8 mouse cellular contexts compared by ENCODE assay signal in the genomic region with DNA sequence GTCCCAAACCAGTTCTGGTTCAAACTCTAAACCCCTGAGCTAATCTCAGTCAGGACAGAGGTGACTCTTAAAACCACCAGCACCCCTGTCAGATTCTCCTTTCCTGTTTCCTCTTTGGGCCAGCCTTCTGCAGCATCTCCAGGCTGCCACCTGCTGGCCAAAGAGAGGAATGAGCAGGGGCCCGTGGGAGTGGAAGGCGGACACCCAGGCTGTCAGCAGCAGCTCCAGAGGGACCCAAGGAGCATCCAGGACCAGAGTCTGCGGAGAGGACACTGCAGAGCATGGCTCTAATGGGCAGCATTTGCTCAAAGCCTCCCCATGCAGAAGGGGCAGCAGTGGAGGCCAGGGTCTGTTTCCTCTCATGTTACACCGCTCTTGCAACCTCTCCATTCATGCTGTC.
A peak's percentile ranks its signal among the peaks of the same experiment; 100 is the strongest.
DNase-seq lines count a peak whose midpoint lies in the region; ATAC-seq and TF ChIP-seq lines count a peak whose summit lies in the region.

No protein-coding gene starts in this region.

- peaks cover 17% of the 10 kb centered on the region for H3K4me1 ChIP-seq in hindbrain, embryonic 11.5 days (replicated peaks; ENCODE audit: control insufficient read depth, insufficient read depth, low read length)
- peaks cover 10% of the 10 kb centered on the region for H3K4me1 ChIP-seq in hindbrain, embryonic 16.5 days (ENCODE audit: control insufficient read depth, insufficient read depth, low read depth, low read length)
- no peaks in the 10 kb centered on the region for H3K4me1 ChIP-seq in cerebellum, adult 2 months (ENCODE audit: control insufficient read depth, insufficient read depth, low read length)
- 0 out of 2 replicates have a peak, but pooled peaks cover 4% of the 10 kb centered on the region for H3K4me1 ChIP-seq in intestine, postnatal 0 days (replicated peaks; ENCODE audit: control insufficient read depth, insufficient read depth, low read length)
- H3K4me1 ChIP-seq in limb, embryonic 10.5 days, result peaks cover 78% of the 10 kb centered on the region
- peaks cover 14% of the 10 kb centered on the region; the same call in 1 of the 2 replicates for H3K4me1 ChIP-seq in neural tube, embryonic 12.5 days

- WGBS in hindbrain, embryonic 11.5 days, result 30% methylated on average over 4 of the region's 4 CpGs
- 33% methylated on average over 4 of the region's 4 CpGs for WGBS in hindbrain, embryonic 16.5 days
- 46% methylated on average over 4 of the region's 4 CpGs for WGBS in cerebellum, adult 2 months
- WGBS in intestine, postnatal 0 days, result 34% methylated on average over 4 of the region's 4 CpGs
- WGBS in limb, embryonic 10.5 days, result 27% methylated on average over 4 of the region's 4 CpGs
- WGBS in neural tube, embryonic 12.5 days, result 26% methylated on average over 4 of the region's 4 CpGs

- H3K4me2 ChIP-seq in hindbrain, embryonic 11.5 days (replicated peaks; ENCODE audit: low read depth, low read length), result no peak overlapping the region
- H3K4me2 ChIP-seq in hindbrain, embryonic 16.5 days (ENCODE audit: low read length), result no peak overlapping the region
- H3K4me2 ChIP-seq in intestine, postnatal 0 days (replicated peaks; ENCODE audit: low read depth), result no peak overlapping the region
- no peak overlapping the region for H3K4me2 ChIP-seq in neural tube, embryonic 12.5 days (replicated peaks)

- no peak for ATAC-seq in hindbrain, embryonic 11.5 days (ENCODE audit: low FRiP score)
- ATAC-seq in hindbrain, embryonic 16.5 days, result no peak
- ATAC-seq in frontal cortex, adult (ENCODE audit: low TSS enrichment), result peak; percentile 78
- no peak for ATAC-seq in intestine, postnatal 0 days
- ATAC-seq in neural tube, embryonic 12.5 days (ENCODE audit: low FRiP score, low read depth), result 0 out of 2 replicates have a peak, but pooled peaks have one; percentile 26

- H3K27ac ChIP-seq in hindbrain, embryonic 11.5 days (ENCODE audit: low read depth, low read length), result no peak overlapping the region
- H3K27ac ChIP-seq in hindbrain, embryonic 16.5 days (ENCODE audit: low read depth, low read length), result no peak overlapping the region
- H3K27ac ChIP-seq in cerebellum, adult 2 months (ENCODE audit: insufficient read depth, low read length), result no peak overlapping the region
- no peak overlapping the region for H3K27ac ChIP-seq in intestine, postnatal 0 days (ENCODE audit: low read depth, low read length)
- peak overlapping the region; percentile 66 for H3K27ac ChIP-seq in limb, embryonic 10.5 days
- H3K27ac ChIP-seq in neural tube, embryonic 12.5 days, result no peak overlapping the region

- H3K9me3 ChIP-seq in hindbrain, embryonic 11.5 days (ENCODE audit: control insufficient read depth, low read length), result no peaks in the 10 kb centered on the region
- H3K9me3 ChIP-seq in hindbrain, embryonic 16.5 days (ENCODE audit: control insufficient read depth, low read length), result no peaks in the 10 kb centered on the region
- H3K9me3 ChIP-seq in intestine, postnatal 0 days (ENCODE audit: control insufficient read depth), result no peaks in the 10 kb centered on the region
- no peaks in the 10 kb centered on the region for H3K9me3 ChIP-seq in limb, embryonic 10.5 days (replicated peaks)
- H3K9me3 ChIP-seq in neural tube, embryonic 12.5 days, result no peaks in the 10 kb centered on the region

- DNase-seq in hindbrain, embryonic 11.5 days (ENCODE audit: low spot score), result peak; percentile 88
- peak; percentile 67 to 77 for DNase-seq in cerebellum, adult 2 months
- peak; percentile 86 for DNase-seq in limb, embryonic 10.5 days (ENCODE audit: low spot score)
- DNase-seq in testis, postnatal 10 days (ENCODE audit: low spot score), result peak; percentile 84

- H3K9ac ChIP-seq in hindbrain, embryonic 11.5 days (ENCODE audit: low read depth, low read length), result no peak overlapping the region
- H3K9ac ChIP-seq in hindbrain, embryonic 16.5 days (ENCODE audit: low read depth, low read length), result no peak overlapping the region
- no peak overlapping the region for H3K9ac ChIP-seq in intestine, postnatal 0 days (ENCODE audit: low read depth, low read length)
- H3K9ac ChIP-seq in neural tube, embryonic 12.5 days, result no peak overlapping the region

- no peaks in the 10 kb centered on the region for H3K36me3 ChIP-seq in hindbrain, embryonic 11.5 days (ENCODE audit: control insufficient read depth, insufficient read depth, low read length)
- no peaks in the 10 kb centered on the region for H3K36me3 ChIP-seq in hindbrain, embryonic 16.5 days (ENCODE audit: control insufficient read depth, insufficient read depth, low read length)
- no peaks in the 10 kb centered on the region for H3K36me3 ChIP-seq in intestine, postnatal 0 days (ENCODE audit: control insufficient read depth, insufficient read depth)
- no peaks in the 10 kb centered on the region for H3K36me3 ChIP-seq in limb, embryonic 10.5 days
- no peaks in the 10 kb centered on the region for H3K36me3 ChIP-seq in neural tube, embryonic 12.5 days

- TF ChIP-seq POLR2A in cerebellum, adult 2 months (IDR thresholded peaks at IDR 0.05; ENCODE audit: borderline replicate concordance, insufficient read depth, low read length), result no peak

- H3K4me3 ChIP-seq in hindbrain, embryonic 11.5 days (ENCODE audit: low read depth, low read length), result no peak overlapping the region
- H3K4me3 ChIP-seq in hindbrain, embryonic 16.5 days (ENCODE audit: low read length), result no peak overlapping the region
- no peak overlapping the region for H3K4me3 ChIP-seq in cerebellum, adult 2 months (replicated peaks; ENCODE audit: insufficient read depth, low read depth, low read length)
- no peak overlapping the region for H3K4me3 ChIP-seq in intestine, postnatal 0 days (ENCODE audit: low read depth, low read length)
- no peak overlapping the region for H3K4me3 ChIP-seq in limb, embryonic 10.5 days
- no peak overlapping the region for H3K4me3 ChIP-seq in neural tube, embryonic 12.5 days

- H3K27me3 ChIP-seq in hindbrain, embryonic 11.5 days (ENCODE audit: control insufficient read depth, insufficient read depth, low read length), result no peaks in the 10 kb centered on the region
- H3K27me3 ChIP-seq in hindbrain, embryonic 16.5 days (replicated peaks; ENCODE audit: control insufficient read depth, insufficient read depth, low read length), result peaks cover 3% of the 10 kb centered on the region
- no peaks in the 10 kb centered on the region for H3K27me3 ChIP-seq in cerebellum, adult 2 months (ENCODE audit: control insufficient read depth, insufficient read depth, low read length)
- H3K27me3 ChIP-seq in intestine, postnatal 0 days (replicated peaks; ENCODE audit: control insufficient read depth, insufficient read depth, low read length), result no peaks in the 10 kb centered on the region
- peaks cover 9% of the 10 kb centered on the region; the same call in 1 of the 2 replicates for H3K27me3 ChIP-seq in limb, embryonic 10.5 days (ENCODE audit: low read depth, poor library complexity, severe bottlenecking)
- no peaks in the 10 kb centered on the region; the same call in none of the 2 replicates for H3K27me3 ChIP-seq in neural tube, embryonic 12.5 days (replicated peaks)

- peak; percentile 83 for TF ChIP-seq CTCF in cerebellum, adult 2 months (IDR thresholded peaks at IDR 0.05; ENCODE audit: borderline replicate concordance, insufficient read depth, low read depth, low read length)
- TF ChIP-seq CTCF in intestine, postnatal 0 days (IDR thresholded peaks at IDR 0.05; ENCODE audit: low read depth), result peak; percentile 97

Comparison
In these comparisons a context has a peak if more than half of its experiments do, and no peak if none do; other contexts are left out.
1. ATAC-seq: peak in frontal cortex, adult (single experiment) and neural tube, embryonic 12.5 days (single experiment); none in hindbrain, embryonic 11.5 days (single experiment), hindbrain, embryonic 16.5 days (single experiment) and intestine, postnatal 0 days (single experiment).
2. Peak in every context shown above with its lines, with median percentiles within 50 percentile points of each other: DNase-seq.